Mouse (Mus musculus) retina, adult 2 months (tissue): ENCODE results near the gene Wdfy4.

Experiments
- DNase-seq: peaks from one replicate; pipeline ENCODE4 v3.0.0-alpha.2; 2012; ENCODE audit warnings: low read depth, low spot score

Gene Wdfy4

GRCm38 (mm10) chr14:33078596-33078995 is 106.7 kb downstream of the Wdfy4 start:
- no peak for DNase-seq

- no peak for DNase-seq
Observed at GRCm38 (mm10) chr14:33078110-33078509, 107.2 kb downstream of the Wdfy4 start.

- no peak for DNase-seq
Observed at GRCm38 (mm10) chr14:33073355-33073754, 112.0 kb downstream of the Wdfy4 start.

- DNase-seq, result no peak
Observed at GRCm38 (mm10) chr14:33072351-33072750, 113.0 kb downstream of the Wdfy4 start.

- no peak for DNase-seq
Observed at GRCm38 (mm10) chr14:33067676-33068075, 117.6 kb downstream of the Wdfy4 start.

- no peak for DNase-seq
Observed at GRCm38 (mm10) chr14:33062996-33063395, 122.3 kb downstream of the Wdfy4 start.

- DNase-seq, result no peak
Observed at GRCm38 (mm10) chr14:33058881-33059660, 126.2 kb downstream of the Wdfy4 start.

- DNase-seq, result no peak
Observed at GRCm38 (mm10) chr14:33053441-33053840, 131.9 kb downstream of the Wdfy4 start.

GRCm38 (mm10) chr14:33045217-33045616 is 140.1 kb downstream of the Wdfy4 start:
- no peak for DNase-seq

GRCm38 (mm10) chr14:33036811-33037210 is 148.5 kb downstream of the Wdfy4 start:
- DNase-seq, result no peak

GRCm38 (mm10) chr14:33035386-33035785 is 149.9 kb downstream of the Wdfy4 start:
- DNase-seq, result no peak

GRCm38 (mm10) chr14:33033424-33033823 is 151.9 kb downstream of the Wdfy4 start:
- DNase-seq, result no peak

- DNase-seq, result no peak
Observed at GRCm38 (mm10) chr14:33030849-33031248, 154.5 kb downstream of the Wdfy4 start.

GRCm38 (mm10) chr14:33019606-33020005 is 165.7 kb downstream of the Wdfy4 start:
- no peak for DNase-seq

- DNase-seq, result no peak
Observed at GRCm38 (mm10) chr14:33019050-33019449, 166.3 kb downstream of the Wdfy4 start.

- DNase-seq, result no peak
Observed at GRCm38 (mm10) chr14:33007638-33008037, 177.7 kb downstream of the Wdfy4 start.

- no peak for DNase-seq
Observed at GRCm38 (mm10) chr14:33005114-33005513, 180.2 kb downstream of the Wdfy4 start.

- DNase-seq, result no peak
Observed at GRCm38 (mm10) chr14:33000112-33000979, 185.0 kb downstream of the Wdfy4 start.

- no peak for DNase-seq
Observed at GRCm38 (mm10) chr14:32999511-32999910, 185.8 kb downstream of the Wdfy4 start.

GRCm38 (mm10) chr14:32994954-32995636 is 190.2 kb downstream of the Wdfy4 start:
- DNase-seq, result no peak

- no peak for DNase-seq
Observed at GRCm38 (mm10) chr14:32991082-32991481, 194.2 kb downstream of the Wdfy4 start, which contains the start of gene Lrrc18. Lrrc18 (plus strand) TSS chr14:32991382.

- no peak for DNase-seq
Observed at GRCm38 (mm10) chr14:32986659-32987058, 198.6 kb downstream of the Wdfy4 start.
